Mouse (Mus musculus) cerebellum, adult 8-10 months (tissue): ENCODE data around the gene Bace2.

ENCODE experiments used
- DNase-seq: peaks from one replicate; pipeline ENCODE4 v3.0.0; 2022

Bace2 gene

DNA sequence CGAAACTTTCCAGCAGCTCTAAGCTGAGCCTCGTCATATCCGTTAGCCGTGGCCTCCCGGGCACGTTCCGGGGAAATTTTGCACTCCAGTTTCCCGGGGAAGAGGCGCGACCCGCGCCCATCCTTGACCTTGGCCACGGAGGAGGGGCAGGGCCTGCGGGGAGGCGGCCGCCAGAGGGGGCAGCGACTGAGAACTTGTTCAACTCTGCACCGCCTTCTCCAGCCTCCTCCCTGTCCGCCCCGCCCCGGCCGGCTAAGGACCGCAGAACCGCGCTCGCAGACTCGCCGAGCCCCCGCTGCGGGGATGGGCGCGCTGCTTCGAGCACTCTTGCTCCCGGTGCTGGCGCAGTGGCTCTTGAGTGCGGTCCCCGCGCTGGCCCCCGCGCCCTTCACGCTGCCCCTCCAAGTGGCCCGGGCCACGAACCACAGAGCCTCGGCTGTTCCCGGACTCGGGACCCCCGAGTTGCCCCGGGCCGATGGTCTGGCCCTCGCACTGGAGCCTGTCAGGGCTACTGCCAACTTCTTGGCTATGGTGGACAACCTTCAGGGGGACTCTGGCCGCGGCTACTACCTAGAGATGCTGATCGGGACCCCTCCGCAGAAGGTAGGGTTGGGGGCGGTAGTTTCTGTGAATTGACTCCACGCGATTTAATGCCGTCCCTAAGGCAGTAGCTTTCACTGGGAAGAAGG lies at the start of gene Bace2:
TSS of gene Bace2 (plus strand) at position 244 of the 689 bp plus-strand sequence.
- peak; percentile 8 for DNase-seq

DNA sequence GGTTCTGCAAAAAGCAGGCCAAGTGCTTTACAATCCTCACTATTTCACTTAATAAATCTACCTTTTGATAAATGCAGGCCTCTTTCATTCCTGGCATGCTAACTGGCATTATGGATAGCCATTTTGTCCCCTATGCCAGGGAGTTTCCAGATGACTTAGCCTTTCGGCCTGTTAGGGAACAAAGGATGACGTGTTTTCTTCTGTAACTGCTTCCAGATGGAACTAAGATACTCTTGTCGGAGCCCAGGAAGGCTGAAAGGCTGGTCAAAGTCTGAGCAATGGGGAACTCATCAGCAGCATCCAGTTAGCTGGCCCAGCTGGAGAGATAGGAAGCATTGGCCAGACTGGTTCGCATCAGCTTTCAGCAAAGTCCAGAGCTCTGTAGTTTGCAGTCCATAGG lies 48.9 kb upstream of the Bace2 start:
- no peak for DNase-seq

DNA sequence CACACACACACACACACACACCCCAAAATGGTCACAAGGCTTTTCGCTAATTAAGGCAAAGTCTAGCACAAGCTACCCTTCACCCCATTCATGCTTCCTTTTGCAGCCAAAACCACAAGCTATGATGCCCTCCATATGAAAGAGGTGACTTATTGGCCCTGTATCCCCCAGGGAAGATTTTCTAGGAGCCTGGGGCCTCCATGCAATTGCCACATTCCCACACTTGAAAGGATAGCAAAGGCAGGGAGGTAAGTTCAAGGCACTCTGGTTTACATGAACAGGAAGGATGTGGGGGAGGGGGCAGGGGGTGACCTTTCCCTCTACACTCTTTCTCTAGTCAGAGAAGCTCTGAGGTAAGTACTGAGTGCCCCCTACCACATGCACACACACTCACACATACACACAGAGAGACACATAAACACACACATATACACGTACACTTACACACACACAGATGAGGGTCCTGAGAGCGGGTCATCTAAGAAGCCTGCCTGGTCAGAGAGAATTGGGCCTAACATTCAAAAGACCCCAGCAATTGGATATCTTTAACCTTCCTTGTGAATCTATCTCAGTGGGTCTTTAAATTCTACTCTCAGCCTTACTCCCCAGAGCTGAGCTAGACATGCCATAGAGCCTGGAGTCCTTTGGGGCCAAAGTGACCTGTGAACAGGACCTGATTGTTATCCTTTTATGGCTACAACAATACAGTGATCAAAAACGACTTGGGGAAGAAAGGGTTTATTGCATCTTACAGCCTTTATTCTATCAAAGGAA lies 46.6 kb upstream of the Bace2 start:
- no peak for DNase-seq

DNA sequence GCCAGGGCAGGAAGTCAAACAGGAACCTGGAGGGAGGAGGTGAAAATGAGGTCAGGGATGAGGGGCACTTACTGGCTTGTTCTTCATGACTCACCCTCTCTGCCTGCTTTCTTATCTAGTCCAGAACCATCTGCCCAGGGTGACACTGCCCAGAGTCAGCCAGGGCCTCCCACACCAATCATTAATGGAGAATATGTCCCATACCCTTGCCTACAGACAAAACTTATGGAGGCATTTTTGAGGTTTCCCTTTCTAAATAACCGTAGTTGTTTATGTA lies 46.0 kb upstream of the Bace2 start:
- no peak for DNase-seq

DNA sequence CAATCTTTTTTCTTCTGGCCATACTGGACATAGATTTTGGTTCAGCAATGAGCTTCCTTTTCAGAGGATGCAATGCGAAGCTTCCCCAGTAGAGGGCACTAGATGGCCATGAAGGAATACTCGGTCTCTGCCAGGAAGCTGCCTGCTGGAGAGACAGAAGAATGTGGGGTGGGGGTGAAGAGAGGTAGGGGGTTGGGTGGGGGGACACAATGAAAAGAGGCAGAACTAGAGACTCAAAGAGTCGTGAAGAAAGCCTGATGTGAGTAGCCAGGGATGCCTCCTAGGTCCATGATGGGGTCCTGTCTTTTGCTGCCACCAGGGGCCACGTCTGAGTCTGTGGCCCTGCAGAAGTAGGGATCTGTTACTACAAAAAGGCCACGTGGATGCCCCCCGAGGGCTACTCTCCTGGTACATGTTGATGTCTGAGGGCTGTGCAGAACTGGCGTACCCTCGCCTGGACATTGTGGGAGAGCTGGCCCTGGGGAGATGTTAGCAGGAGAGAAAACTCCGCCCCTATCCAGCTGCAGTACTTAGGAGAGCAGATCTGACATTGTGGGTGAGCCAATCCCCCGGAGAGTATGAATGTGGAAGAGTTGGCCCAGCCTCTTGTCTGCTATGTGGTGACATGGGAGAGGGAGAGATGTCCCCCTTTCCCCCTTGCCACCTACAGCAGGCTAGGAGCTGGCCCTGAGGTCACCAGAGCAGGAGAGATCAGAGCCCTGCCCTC lies 43.4 kb upstream of the Bace2 start:
- DNase-seq = peak; percentile 26

DNA sequence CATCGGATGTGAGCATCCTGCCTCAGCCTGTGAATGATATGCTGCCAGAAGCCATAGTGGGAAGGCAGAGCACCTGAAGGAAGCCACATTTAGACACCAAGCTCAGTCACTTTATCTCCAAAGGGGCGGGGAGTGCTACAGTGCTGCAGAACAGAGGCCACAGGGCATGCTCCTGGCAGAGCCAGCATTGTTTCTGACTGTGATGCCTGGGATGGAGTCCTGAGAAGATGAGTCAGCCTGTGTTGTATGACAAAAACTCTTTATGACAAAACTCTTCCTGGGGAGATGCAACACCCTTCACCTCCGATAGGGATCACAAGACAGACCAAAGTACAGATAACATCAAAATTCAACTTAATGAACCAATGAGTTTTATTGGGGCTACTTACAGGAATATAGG lies 35.0 kb upstream of the Bace2 start:
- DNase-seq = no peak

DNA sequence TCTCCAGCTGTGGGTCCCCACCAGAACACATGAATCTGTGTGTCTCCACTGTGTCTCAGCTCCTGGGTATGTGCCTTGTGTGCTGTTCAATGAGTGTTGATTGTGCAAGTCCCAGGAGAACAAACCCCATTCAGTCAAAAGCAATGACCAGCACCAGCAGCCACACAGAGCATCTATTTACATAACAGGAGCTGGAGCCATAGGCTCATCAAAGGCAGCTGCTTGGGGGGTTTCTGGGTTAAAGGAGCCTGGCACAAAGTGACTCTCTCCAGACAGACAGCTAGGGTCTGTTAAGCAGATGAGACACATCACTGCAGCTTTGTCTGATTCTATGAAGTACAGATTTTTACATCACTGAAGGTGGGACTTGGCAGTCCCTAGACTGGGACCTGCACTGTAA lies 33.9 kb upstream of the Bace2 start:
- no peak for DNase-seq

DNA sequence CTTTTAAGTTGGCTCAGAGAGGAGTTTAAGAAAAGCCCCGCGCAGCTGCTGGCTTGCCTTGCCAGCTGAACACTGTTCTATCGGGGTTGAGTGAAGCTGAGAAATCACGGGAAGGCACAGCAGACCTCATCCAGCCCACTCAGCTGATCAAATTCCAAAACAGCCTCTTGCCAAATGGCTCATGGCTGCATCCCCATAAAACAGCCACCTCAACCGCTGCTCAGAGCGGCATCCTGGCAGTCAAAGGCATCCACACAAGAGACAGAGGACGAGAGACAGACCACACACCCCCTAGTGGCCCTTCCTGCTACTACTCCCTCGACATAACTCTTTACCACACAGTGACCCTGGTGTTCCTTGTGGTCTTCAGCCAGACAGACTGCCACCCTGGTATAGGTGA lies 30.6 kb upstream of the Bace2 start:
- DNase-seq = no peak

DNA sequence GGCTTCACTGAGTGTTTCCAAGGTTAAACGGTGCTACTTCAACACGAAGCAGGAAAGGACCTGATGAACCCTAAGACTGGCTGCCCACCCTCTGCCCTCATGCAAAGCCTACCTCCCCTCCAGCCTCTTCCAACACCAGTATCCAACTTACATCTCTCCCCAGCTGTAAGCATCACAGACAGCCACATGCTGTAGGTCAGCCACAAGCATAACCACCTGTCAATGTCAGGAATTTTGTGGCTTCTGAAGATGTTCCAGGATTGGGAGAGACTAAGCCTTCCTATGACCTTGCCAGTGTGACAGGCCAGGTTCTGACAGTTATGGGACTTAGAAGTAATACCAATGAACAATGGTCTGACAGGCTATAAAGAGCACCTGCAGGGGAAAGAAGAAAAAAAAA lies 27.9 kb upstream of the Bace2 start:
- no peak for DNase-seq

DNA sequence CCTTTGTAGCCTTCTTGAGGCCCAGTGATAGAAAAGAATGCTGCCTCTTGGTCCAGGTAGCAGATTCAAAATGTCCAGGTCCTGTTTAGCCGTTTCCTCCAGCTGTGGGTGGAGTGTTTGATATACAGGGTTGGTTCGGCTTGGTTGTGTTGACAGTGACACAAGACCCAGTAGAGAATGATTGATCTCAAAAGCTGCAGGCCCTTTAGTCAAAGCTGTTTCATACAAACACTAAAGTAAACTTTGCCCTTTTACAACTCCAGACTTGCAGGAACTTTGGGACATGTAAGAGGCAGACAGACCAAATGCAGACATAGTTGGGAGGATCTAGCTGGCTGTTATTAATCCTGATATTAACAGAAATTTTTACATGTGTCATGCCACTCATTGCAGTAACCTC lies 3.5 kb upstream of the Bace2 start:
- DNase-seq = no peak

DNA sequence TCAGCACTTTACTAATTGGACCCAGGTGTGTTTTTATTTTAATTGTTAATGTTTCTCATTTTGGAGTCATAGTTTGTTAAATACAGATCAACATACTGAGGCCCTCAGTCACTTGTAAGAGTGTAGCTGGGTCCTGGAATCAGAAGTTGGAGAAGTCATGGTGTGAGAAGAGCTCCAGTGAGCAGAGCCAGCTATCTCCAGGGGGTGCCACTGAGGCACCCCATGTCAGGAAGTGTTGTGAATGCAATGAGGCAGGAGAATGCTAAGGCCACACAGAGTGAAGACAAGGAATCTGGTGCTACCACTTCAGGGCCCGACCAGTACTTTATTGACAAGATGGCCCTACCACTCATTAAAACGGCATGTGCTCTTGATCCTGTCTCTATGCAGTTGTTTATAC lies 1.9 kb upstream of the Bace2 start:
- DNase-seq = no peak

DNA sequence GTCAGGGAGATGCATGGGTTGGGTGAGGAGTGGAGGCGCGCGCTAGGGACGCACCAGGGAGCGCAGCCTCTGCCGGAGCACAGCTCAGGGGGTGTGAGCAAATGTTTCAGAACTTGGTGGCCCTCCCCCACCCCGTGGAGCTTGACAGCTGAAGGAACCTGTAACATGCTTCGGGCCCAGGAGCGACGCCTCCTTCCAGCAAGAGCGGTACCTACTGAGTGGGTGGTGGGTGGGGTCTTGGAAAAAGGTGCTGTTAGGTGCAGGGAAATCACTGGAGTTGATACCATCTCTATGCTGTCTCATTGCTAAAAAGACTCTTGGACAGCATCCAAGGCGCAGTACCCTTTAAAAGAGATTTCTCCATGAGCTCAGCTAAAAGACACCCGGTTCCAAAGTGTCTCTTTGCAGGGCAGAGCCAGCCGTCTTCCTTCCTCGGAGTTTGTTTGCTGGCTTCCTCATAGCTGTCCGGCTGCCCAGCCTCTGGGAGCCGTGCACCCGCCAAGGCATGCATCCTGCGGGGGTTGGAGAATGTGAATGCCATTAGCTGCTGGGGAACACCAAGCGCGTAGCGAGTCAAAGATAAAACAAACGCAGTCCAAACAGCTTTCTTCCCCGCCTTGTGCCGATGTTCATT lies 763 bp downstream of the Bace2 start:
- DNase-seq = no peak

DNA sequence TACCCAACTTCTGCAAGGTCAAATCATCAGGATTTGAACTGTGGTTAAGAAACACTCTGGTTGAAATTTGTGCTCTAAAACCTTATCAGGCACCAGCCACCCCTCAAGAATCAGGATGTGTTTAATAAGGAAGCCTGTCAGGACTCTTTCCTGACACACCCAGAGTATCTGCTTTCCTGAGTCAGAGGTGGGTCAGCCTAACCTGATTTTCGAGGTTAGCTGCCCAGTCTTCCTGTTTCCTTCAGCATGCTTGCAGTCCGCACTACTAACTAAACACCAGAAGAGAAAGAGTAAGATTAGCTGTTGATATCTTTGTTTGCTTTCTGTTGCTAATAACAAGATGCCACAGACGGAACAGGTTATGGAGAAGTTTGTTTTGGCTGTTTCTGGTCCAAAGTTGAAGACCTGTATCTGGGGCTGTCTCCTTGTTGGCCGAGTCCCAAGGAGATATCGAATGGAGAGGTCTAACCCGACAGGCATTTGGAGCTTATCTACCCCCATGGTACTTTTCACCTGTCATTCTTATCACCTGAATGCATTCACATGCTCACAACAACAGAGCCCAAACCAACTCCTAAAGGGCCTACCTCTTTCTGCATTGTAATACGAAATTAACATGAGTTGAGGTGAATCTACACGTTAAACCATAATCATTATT lies 5.8 kb downstream of the Bace2 start:
- DNase-seq = no peak

DNA sequence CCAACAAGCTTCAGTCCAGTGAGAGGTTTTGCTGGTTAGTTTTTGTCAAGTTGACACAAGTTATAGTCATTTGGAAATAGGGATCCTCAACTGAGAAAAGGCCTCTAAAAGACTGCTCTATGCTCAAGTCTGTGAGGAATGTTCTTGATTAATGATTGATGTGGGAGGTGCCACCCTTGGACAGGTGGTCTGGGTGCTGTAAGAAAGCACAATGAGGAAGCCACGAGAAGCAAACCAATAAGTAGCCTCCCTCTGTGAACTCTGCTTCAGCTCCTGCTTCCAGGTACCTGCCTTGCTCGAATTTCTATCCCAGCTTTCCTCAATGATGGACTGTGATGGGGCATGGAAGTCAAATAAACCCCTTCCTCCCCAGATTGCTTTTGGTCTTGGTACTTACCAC lies 9.6 kb downstream of the Bace2 start:
- DNase-seq = no peak

DNA sequence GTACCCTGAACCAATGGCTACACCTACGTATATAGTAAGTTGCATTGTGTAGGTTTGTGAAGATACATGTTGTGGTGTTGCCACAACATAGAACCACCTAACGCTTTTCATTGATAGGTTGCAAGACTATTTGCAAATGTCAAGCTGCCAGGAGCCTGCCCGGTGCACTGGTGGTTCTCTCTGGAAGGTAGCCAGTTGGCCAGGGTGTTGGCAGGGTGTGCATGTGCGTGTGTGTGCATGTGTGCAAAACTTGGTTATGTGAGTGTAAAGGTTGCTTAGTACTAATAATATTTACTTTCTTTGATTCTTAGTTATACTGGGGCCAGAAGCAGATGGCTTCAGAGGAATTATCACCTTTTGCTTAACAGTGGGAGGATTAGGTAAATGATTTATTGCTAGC lies 13.7 kb downstream of the Bace2 start:
- DNase-seq = no peak

DNA sequence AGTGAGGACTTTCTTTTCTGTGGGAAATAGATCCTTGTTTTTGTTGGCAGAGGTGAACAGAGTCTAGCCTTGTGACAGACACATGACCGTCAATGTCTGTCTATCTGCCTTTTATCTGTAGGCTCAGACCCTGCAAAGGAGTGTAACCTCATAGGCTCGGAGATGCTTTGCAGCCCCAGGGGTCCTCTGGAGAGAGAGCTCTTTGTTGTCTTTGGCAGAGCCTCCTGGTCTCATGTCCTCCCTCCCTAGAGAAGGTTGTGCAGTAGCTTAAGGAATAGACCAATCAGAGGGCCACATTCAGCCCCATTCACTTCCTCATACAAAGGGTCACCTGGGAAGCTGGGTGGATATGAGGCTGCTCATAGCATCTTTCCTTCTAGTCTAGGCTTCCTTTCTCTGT lies 31.4 kb downstream of the Bace2 start:
- no peak for DNase-seq

DNA sequence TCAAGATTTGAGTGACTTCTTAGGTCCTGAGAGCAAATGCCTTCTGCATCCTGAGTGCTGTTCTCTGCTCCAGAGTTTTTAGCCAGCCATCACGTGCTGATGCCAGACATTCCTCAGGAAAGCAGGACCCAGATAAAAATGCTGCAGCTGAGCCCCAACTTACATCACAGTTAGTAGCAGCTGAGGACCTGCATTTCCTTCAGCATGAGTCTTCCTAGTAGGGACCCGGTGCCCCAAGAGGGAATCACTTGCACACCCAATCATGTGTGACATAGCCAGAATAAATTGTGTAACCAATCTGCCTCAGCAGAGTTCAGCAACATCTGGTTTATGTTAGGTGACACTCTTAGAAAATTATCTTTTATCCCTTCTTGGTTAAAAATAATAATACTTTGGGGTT lies 34.7 kb downstream of the Bace2 start:
- no peak for DNase-seq

DNA sequence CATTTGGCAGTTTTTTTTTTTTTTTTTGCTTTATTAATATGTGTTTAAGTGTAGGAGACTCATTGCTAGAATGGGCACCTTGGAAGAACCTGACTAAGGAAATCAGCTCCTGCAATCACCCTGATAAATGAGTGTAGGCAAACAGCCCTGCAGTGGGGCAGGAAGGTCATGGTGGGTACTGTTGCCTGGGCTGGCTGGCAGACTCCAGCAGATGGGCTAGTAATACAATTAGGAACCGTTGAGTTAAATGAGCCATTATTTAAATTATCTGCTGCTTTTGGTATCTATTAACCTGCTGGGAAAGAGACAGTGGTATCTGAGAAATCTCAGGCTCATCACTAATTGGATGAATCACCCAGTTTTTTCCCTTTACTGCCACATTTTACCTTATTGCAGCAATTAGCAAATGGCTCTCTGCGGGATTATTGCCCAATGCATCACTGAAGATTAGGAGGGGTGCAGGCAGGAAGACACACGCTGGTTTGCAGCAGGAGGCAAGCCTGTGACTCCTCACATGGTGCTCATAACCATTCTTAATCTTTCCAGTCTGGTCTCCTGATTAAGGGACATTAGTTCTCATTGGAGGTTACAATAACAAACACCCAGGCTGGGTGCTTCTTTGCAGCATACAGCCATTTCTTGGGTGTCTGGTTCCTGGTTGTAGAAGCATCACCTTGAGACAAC lies 35.3 kb downstream of the Bace2 start:
- no peak for DNase-seq

DNA sequence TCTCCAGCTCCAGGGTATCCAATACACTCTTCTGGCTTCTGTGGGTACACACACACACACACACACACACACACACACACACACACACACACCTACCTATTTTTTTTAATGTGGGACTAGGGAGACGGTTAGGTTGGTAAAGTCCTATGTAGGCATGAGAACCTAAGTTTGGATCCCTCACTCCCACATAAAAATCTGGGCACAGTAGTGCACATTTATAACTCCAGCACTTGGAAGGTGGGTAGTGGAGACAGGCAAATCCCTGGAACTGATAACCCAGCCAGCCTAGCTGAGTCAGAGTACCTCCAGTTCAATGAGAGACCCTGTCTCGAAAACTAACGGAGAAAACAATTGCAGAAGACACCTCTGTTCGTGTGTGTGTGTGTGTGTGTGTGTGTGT lies 39.9 kb downstream of the Bace2 start:
- DNase-seq = no peak

DNA sequence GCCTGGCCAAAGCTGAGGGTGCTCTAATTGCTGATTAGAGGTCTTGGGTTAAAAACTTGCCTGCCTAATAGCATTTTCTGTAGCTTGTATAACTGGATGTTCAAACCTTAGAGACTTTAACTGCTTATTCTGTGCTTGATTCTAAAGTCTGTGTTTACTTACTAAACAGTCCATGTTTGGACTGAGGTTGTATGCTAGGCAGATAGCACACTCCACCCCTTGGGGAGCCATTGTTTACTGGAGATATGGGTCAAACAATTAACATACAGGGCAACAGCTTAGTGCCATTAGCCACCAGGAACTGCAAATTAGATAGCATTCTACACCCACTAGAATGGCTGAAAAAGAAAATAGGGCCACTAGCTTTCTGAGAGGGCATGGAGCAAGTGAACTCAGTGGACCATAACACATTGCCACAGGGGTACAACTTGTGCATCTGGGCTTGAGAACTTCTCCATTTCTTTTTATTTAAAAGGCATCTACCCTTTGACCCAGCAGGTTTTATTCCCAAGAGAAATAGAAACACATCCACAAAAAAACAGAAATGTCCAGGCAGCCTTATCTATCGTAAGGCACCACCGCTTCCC lies 41.5 kb downstream of the Bace2 start:
- no peak for DNase-seq

DNA sequence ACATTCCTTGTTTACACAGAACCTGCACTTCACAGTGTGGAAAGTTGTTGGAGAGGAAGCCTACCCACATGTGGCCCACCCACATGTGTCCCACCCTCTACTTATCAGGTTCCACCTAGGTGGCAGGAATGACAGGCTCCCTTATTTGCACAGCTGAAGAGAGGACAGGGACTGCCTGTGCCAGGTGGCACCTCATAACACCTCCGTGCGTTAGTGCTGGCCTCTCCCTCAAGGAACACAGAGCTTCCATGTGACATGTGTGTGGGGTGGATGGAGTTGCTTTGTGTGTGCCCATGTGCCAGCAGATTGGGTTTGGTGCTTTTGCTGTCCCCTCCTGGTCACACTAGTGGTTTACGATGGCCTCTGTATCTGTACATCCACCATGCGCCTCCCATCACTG lies 43.4 kb downstream of the Bace2 start:
- DNase-seq = no peak

DNA sequence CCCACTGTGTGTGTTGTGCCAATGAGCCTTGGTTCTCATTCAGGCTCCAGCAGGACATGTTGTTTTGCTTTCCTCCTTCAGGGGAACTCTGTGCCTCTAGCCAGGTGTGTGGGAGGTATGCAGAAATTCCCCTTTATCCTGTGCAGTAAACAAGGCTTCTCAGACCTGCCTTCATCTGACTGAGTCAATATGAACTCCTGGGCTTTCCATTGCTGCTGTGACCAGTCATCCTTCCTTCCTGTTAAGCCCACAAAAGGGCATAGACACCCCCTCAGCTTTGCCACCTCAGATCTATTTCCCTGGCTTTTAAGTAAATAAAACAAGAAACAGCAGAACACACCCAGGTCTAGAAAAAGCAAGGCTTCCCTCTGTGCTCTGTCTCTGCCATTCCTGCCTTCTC lies 45.2 kb downstream of the Bace2 start:
- DNase-seq = no peak
